ENCODE assay signal across 26 mouse cellular contexts in the genomic region with DNA sequence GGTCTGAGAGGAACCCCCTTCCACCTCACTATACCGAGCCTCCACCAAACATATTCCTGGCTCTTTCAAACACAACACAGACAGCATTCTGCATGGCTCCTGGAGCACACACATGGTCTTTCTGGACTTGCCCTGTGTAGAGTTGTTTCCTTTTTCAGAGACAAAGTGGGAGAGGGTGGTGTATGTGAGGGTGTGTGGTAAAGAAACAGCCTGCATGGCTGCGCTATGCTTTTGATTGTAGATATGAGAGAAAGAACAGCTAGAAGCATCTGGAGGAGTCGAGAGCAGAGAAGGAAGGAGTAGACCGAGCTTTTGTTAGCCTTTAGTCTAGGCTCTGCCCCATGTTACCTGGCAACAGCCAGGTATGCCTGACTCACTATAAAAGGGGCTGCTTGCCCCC. TPM values are rescaled to one million over a fixed set of nuclear protein-coding genes. Genes with fewer than 3 reads are reported as not detected.
DNase-seq lines count a peak whose midpoint lies in the region; ATAC-seq lines count a peak whose summit lies in the region.
"Had no signal": no experiment of that assay in that cellular context is flagged by ENCODE, and none has a peak within 500 bp of the region (broad histone marks: within the 10 kb centered on the region; RNA-seq: fewer than 3 reads in every experiment).

No protein-coding gene starts in this region.

- H3K9ac ChIP-seq in hindbrain, embryonic 16.5 days (ENCODE audit: low read depth, low read length) = no peak overlapping the region
- no peak overlapping the region for H3K9ac ChIP-seq in midbrain, embryonic 15.5 days
- H3K9ac ChIP-seq in midbrain, embryonic 16.5 days (ENCODE audit: low read depth, low read length) = no peak overlapping the region
- H3K9ac ChIP-seq: embryonic facial prominence, embryonic 12.5 days; embryonic facial prominence, embryonic 15.5 days; forebrain, embryonic 12.5 days; heart, embryonic 13.5 days; hindbrain, embryonic 14.5 days; intestine, embryonic 15.5 days had no signal

- 55% methylated on average over 4 of the region's 4 CpGs for WGBS in hindbrain, embryonic 16.5 days
- WGBS in hindbrain, embryonic 10.5 days = 72% methylated on average over 4 of the region's 4 CpGs
- 53% methylated on average over 4 of the region's 4 CpGs for WGBS in midbrain, embryonic 15.5 days
- WGBS in midbrain, embryonic 16.5 days = 54% methylated on average over 4 of the region's 4 CpGs

- ATAC-seq in frontal cortex, adult (ENCODE audit: low TSS enrichment) = peak; percentile 66
- ATAC-seq in hindbrain, embryonic 16.5 days = 0 out of 2 replicates have a peak, but pooled peaks have one; percentile 21
- ATAC-seq in midbrain, embryonic 15.5 days (replicated peaks) = peak; percentile 61
- ATAC-seq in midbrain, embryonic 16.5 days = peak; percentile 40
- ATAC-seq: CD4-positive, CD25-positive, alpha-beta regulatory T cell, adult 4 months; intestine, embryonic 15.5 days had no signal

- H3K36me3 ChIP-seq in hindbrain, embryonic 16.5 days (ENCODE audit: control insufficient read depth, insufficient read depth, low read length) = no peaks in the 10 kb centered on the region
- no peaks in the 10 kb centered on the region for H3K36me3 ChIP-seq in hindbrain, embryonic 10.5 days
- H3K36me3 ChIP-seq in midbrain, embryonic 15.5 days (replicated peaks) = no peaks in the 10 kb centered on the region
- H3K36me3 ChIP-seq in midbrain, embryonic 16.5 days (ENCODE audit: control insufficient read depth, insufficient read depth, low read length) = no peaks in the 10 kb centered on the region
- H3K36me3 ChIP-seq: embryonic facial prominence, embryonic 12.5 days; embryonic facial prominence, embryonic 15.5 days; forebrain, embryonic 12.5 days; heart, embryonic 10.5 days; heart, embryonic 13.5 days; intestine, embryonic 15.5 days had no signal

- no peak overlapping the region for H3K27ac ChIP-seq in hindbrain, embryonic 16.5 days (ENCODE audit: low read depth, low read length)
- H3K27ac ChIP-seq in hindbrain, embryonic 10.5 days = no peak overlapping the region
- H3K27ac ChIP-seq in midbrain, embryonic 15.5 days = no peak overlapping the region
- H3K27ac ChIP-seq in midbrain, embryonic 16.5 days (ENCODE audit: low read length) = 0 out of 2 replicates have a peak overlapping the region, but pooled peaks have one; percentile 4
- H3K27ac ChIP-seq: embryonic facial prominence, embryonic 12.5 days; embryonic facial prominence, embryonic 15.5 days; forebrain, embryonic 12.5 days; gastrocnemius, adult 2 months; heart, adult 2 months; heart, embryonic 10.5 days; heart, embryonic 13.5 days; hindbrain, embryonic 14.5 days; intestine, embryonic 15.5 days had no signal

- DNase-seq in frontal cortex, postnatal 36 days (ENCODE audit: low spot score in 2 of 2) = no peak
- no peak for DNase-seq in hindbrain, embryonic 10.5 days (ENCODE audit: low spot score)
- no peak for DNase-seq in left cerebral cortex, adult 9 months (ENCODE audit: low spot score in 2 of 2)
- DNase-seq: adrenal gland, adult 2 months; adrenal gland, postnatal 14 days; cerebellum, adult 11 months; cerebellum, adult 2 months; cerebellum, adult 9-11 months; cerebellum, postnatal 25 days; gastrocnemius, adult 2 months; gastrocnemius, postnatal 14 days; heart, adult 2 months; heart, postnatal 14 days; kidney, adult 11 months had no signal

- no peak overlapping the region for H3K4me3 ChIP-seq in hindbrain, embryonic 16.5 days (ENCODE audit: low read length)
- no peak overlapping the region for H3K4me3 ChIP-seq in hindbrain, embryonic 10.5 days
- no peak overlapping the region for H3K4me3 ChIP-seq in midbrain, embryonic 15.5 days
- H3K4me3 ChIP-seq in midbrain, embryonic 16.5 days (ENCODE audit: low read depth, low read length) = no peak overlapping the region
- H3K4me3 ChIP-seq: embryonic facial prominence, embryonic 12.5 days; embryonic facial prominence, embryonic 15.5 days; forebrain, embryonic 12.5 days; gastrocnemius, adult 2 months; heart, adult 2 months; heart, embryonic 10.5 days; heart, embryonic 13.5 days; intestine, embryonic 15.5 days had no signal

- no peak overlapping the region for H3K4me2 ChIP-seq in hindbrain, embryonic 16.5 days (ENCODE audit: low read length)
- no peak overlapping the region for H3K4me2 ChIP-seq in midbrain, embryonic 15.5 days
- no peak overlapping the region for H3K4me2 ChIP-seq in midbrain, embryonic 16.5 days (ENCODE audit: low read length)
- H3K4me2 ChIP-seq: embryonic facial prominence, embryonic 12.5 days; embryonic facial prominence, embryonic 15.5 days; forebrain, embryonic 12.5 days; heart, embryonic 13.5 days; hindbrain, embryonic 14.5 days; intestine, embryonic 15.5 days had no signal

- no peaks in the 10 kb centered on the region for H3K9me3 ChIP-seq in hindbrain, embryonic 16.5 days (ENCODE audit: control insufficient read depth, low read length)
- H3K9me3 ChIP-seq in hindbrain, embryonic 10.5 days = no peaks in the 10 kb centered on the region
- no peaks in the 10 kb centered on the region for H3K9me3 ChIP-seq in midbrain, embryonic 15.5 days
- H3K9me3 ChIP-seq in midbrain, embryonic 16.5 days (replicated peaks; ENCODE audit: control insufficient read depth, low read length, poor library complexity, severe bottlenecking) = no peaks in the 10 kb centered on the region
- H3K9me3 ChIP-seq: embryonic facial prominence, embryonic 12.5 days; embryonic facial prominence, embryonic 15.5 days; forebrain, embryonic 12.5 days; heart, embryonic 10.5 days; heart, embryonic 13.5 days; intestine, embryonic 15.5 days had no signal

- H3K4me1 ChIP-seq in hindbrain, embryonic 16.5 days (ENCODE audit: control insufficient read depth, insufficient read depth, low read depth, low read length) = no peaks in the 10 kb centered on the region; the same call in 1 of the 2 replicates
- H3K4me1 ChIP-seq in hindbrain, embryonic 10.5 days (replicated peaks) = peaks cover 12% of the 10 kb centered on the region
- H3K4me1 ChIP-seq in midbrain, embryonic 15.5 days = no peaks in the 10 kb centered on the region
- peaks cover 5% of the 10 kb centered on the region for H3K4me1 ChIP-seq in midbrain, embryonic 16.5 days (ENCODE audit: control insufficient read depth, insufficient read depth, low read length)
- H3K4me1 ChIP-seq: embryonic facial prominence, embryonic 12.5 days; embryonic facial prominence, embryonic 15.5 days; forebrain, embryonic 12.5 days; heart, embryonic 10.5 days had no signal

- H3K27me3 ChIP-seq in hindbrain, embryonic 16.5 days (replicated peaks; ENCODE audit: control insufficient read depth, insufficient read depth, low read length) = no peaks in the 10 kb centered on the region
- no peaks in the 10 kb centered on the region for H3K27me3 ChIP-seq in hindbrain, embryonic 10.5 days (ENCODE audit: insufficient read depth, poor library complexity, severe bottlenecking)
- no peaks in the 10 kb centered on the region for H3K27me3 ChIP-seq in midbrain, embryonic 15.5 days (replicated peaks)
- no peaks in the 10 kb centered on the region for H3K27me3 ChIP-seq in midbrain, embryonic 16.5 days (ENCODE audit: control insufficient read depth, insufficient read depth, low read depth, low read length)
- H3K27me3 ChIP-seq: embryonic facial prominence, embryonic 12.5 days; embryonic facial prominence, embryonic 15.5 days; forebrain, embryonic 12.5 days; heart, embryonic 13.5 days; intestine, embryonic 15.5 days had no signal

RNA-seq across cellular contexts. Expression of a gene that starts 10.5 kb away (rescaled TPM):
- polyA plus RNA-seq in hindbrain, embryonic 16.5 days (2015; fragmentation: Nextera tagmentation; extraction: Ambion mirVana) = 1.2 TPM in 2 replicates
- polyA plus RNA-seq in hindbrain, embryonic 10.5 days (2016; fragmentation: Nextera tagmentation; extraction: Ambion mirVana) = 0.27 TPM in 1 of 2 replicates, not detected in the other
- polyA plus RNA-seq in midbrain, embryonic 15.5 days (2015; fragmentation: Nextera tagmentation; extraction: Ambion mirVana) = 0.50 and 0.56 TPM in 2 replicates
- polyA plus RNA-seq in midbrain, embryonic 16.5 days (2015; fragmentation: Nextera tagmentation; extraction: Ambion mirVana) = 0.72 and 1.2 TPM in 2 replicates
- polyA plus RNA-seq: adrenal gland, adult 2 months had no signal
